10 mouse cellular contexts compared by ENCODE assay signal in the genomic region with DNA sequence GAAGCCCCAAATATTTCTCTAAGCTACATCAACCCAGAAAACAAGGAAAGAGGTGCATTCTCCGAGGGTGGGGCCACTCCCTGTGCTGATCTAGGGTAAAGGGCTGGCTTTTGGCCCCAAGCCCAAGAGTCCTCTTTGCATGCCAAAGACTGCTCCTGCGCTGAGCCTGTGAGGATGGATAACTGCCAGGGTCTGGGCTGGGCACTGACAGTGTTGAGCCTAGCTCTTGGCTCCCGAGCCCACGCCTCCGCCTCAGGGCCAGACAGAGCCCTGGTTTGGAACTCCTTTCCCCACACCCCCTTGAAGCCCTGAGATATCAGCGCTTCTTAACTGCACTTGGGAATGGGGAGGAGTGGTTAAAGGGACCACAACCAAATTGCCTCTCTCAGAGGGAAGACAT. TPM values are rescaled to one million over a fixed set of nuclear protein-coding genes. Genes with fewer than 3 reads are reported as not detected.
DNase-seq lines count a peak whose midpoint lies in the region; ATAC-seq lines count a peak whose summit lies in the region.
"Had no signal": no experiment of that assay in that cellular context is flagged by ENCODE, and none has a peak within 500 bp of the region (broad histone marks: within the 10 kb centered on the region; RNA-seq: fewer than 3 reads in every experiment).

No protein-coding gene starts in this region.

- no peaks in the 10 kb centered on the region for H3K36me3 ChIP-seq in kidney, embryonic 16.5 days (ENCODE audit: insufficient read depth, low read length)
- H3K36me3 ChIP-seq in hindbrain, embryonic 16.5 days (ENCODE audit: control insufficient read depth, insufficient read depth, low read length), result no peaks in the 10 kb centered on the region
- H3K36me3 ChIP-seq in midbrain, embryonic 16.5 days (ENCODE audit: control insufficient read depth, insufficient read depth, low read length), result no peaks in the 10 kb centered on the region
- no peaks in the 10 kb centered on the region for H3K36me3 ChIP-seq in liver, embryonic 12.5 days
- H3K36me3 ChIP-seq: G1E had no signal

- peaks cover 6% of the 10 kb centered on the region; the same call in 1 of the 2 replicates for H3K9me3 ChIP-seq in kidney, embryonic 16.5 days (ENCODE audit: low read length)
- H3K9me3 ChIP-seq in hindbrain, embryonic 16.5 days (ENCODE audit: control insufficient read depth, low read length), result no peaks in the 10 kb centered on the region
- no peaks in the 10 kb centered on the region for H3K9me3 ChIP-seq in midbrain, embryonic 16.5 days (replicated peaks; ENCODE audit: control insufficient read depth, low read length, poor library complexity, severe bottlenecking)
- 0 out of 2 replicates have a peak, but pooled peaks cover 4% of the 10 kb centered on the region for H3K9me3 ChIP-seq in liver, embryonic 12.5 days (replicated peaks)

- DNase-seq in kidney, adult 18-20 months, result peak; percentile 40
- peak; percentile 53 to 83 for DNase-seq in adrenal gland, adult (ENCODE audit: inconsistent age in 2 of 2, low spot score in 1 of 2)
- peak; percentile 66 for DNase-seq in fat pad, adult 2 months (ENCODE audit: extremely low read depth, low read depth, low spot score)
- no peak for DNase-seq in spleen, postnatal 10 days (ENCODE audit: low spot score in 2 of 2)

- H3K4me3 ChIP-seq in kidney, embryonic 16.5 days (ENCODE audit: low read length), result no peak overlapping the region
- H3K4me3 ChIP-seq in hindbrain, embryonic 16.5 days (ENCODE audit: low read length), result no peak overlapping the region
- no peak overlapping the region for H3K4me3 ChIP-seq in midbrain, embryonic 16.5 days (ENCODE audit: low read depth, low read length)
- H3K4me3 ChIP-seq in liver, embryonic 12.5 days, result no peak overlapping the region

- H3K4me2 ChIP-seq in kidney, embryonic 16.5 days (replicated peaks; ENCODE audit: low read depth, low read length), result no peak overlapping the region
- no peak overlapping the region for H3K4me2 ChIP-seq in hindbrain, embryonic 16.5 days (ENCODE audit: low read length)
- H3K4me2 ChIP-seq in midbrain, embryonic 16.5 days (ENCODE audit: low read length), result no peak overlapping the region
- no peak overlapping the region for H3K4me2 ChIP-seq in liver, embryonic 12.5 days

- WGBS in kidney, embryonic 16.5 days, result 77% methylated on average over 6 of the region's 6 CpGs
- 49% methylated on average over 6 of the region's 6 CpGs for WGBS in hindbrain, embryonic 16.5 days
- 61% methylated on average over 6 of the region's 6 CpGs for WGBS in midbrain, embryonic 16.5 days
- WGBS in liver, embryonic 12.5 days (ENCODE audit: insufficient replicate concordance), result 65% methylated on average over 6 of the region's 6 CpGs

- no peak overlapping the region for H3K27ac ChIP-seq in kidney, embryonic 16.5 days (ENCODE audit: low read length)
- no peak overlapping the region for H3K27ac ChIP-seq in hindbrain, embryonic 16.5 days (ENCODE audit: low read depth, low read length)
- H3K27ac ChIP-seq in midbrain, embryonic 16.5 days (ENCODE audit: low read length), result no peak overlapping the region
- no peak overlapping the region for H3K27ac ChIP-seq in liver, embryonic 12.5 days

- no peaks in the 10 kb centered on the region for H3K4me1 ChIP-seq in kidney, embryonic 16.5 days (ENCODE audit: insufficient read depth, low read length)
- peaks cover 2% of the 10 kb centered on the region; the same call in 1 of the 2 replicates for H3K4me1 ChIP-seq in hindbrain, embryonic 16.5 days (ENCODE audit: control insufficient read depth, insufficient read depth, low read depth, low read length)
- H3K4me1 ChIP-seq in midbrain, embryonic 16.5 days (ENCODE audit: control insufficient read depth, insufficient read depth, low read length), result peaks cover 9% of the 10 kb centered on the region; the same call in 1 of the 2 replicates
- no peaks in the 10 kb centered on the region for H3K4me1 ChIP-seq in liver, embryonic 12.5 days

- no peak for ATAC-seq in kidney, embryonic 16.5 days (ENCODE audit: low FRiP score, low TSS enrichment)
- ATAC-seq in hindbrain, embryonic 16.5 days, result peak; percentile 80
- ATAC-seq in midbrain, embryonic 16.5 days, result 0 out of 2 replicates have a peak, but pooled peaks have one; percentile 25
- no peak for ATAC-seq in liver, embryonic 12.5 days

- H3K27me3 ChIP-seq in kidney, embryonic 16.5 days (ENCODE audit: insufficient read depth, low read length), result no peaks in the 10 kb centered on the region
- H3K27me3 ChIP-seq in hindbrain, embryonic 16.5 days (replicated peaks; ENCODE audit: control insufficient read depth, insufficient read depth, low read length), result no peaks in the 10 kb centered on the region
- no peaks in the 10 kb centered on the region for H3K27me3 ChIP-seq in midbrain, embryonic 16.5 days (ENCODE audit: control insufficient read depth, insufficient read depth, low read depth, low read length)
- peaks cover 13% of the 10 kb centered on the region for H3K27me3 ChIP-seq in liver, embryonic 12.5 days (replicated peaks)

- no peak overlapping the region for H3K9ac ChIP-seq in kidney, embryonic 16.5 days (replicated peaks; ENCODE audit: low read length)
- H3K9ac ChIP-seq in hindbrain, embryonic 16.5 days (ENCODE audit: low read depth, low read length), result no peak overlapping the region
- H3K9ac ChIP-seq in midbrain, embryonic 16.5 days (ENCODE audit: low read depth, low read length), result no peak overlapping the region
- no peak overlapping the region for H3K9ac ChIP-seq in liver, embryonic 12.5 days

RNA-seq across cellular contexts. Expression of a gene that starts 28.8 kb away (rescaled TPM):
- polyA plus RNA-seq in kidney, embryonic 16.5 days (2015; fragmentation: Nextera tagmentation; extraction: Ambion mirVana), result not detected in 2 replicates
- not detected in 2 replicates for polyA plus RNA-seq in hindbrain, embryonic 16.5 days (2015; fragmentation: Nextera tagmentation; extraction: Ambion mirVana)
- polyA plus RNA-seq in midbrain, embryonic 16.5 days (2015; fragmentation: Nextera tagmentation; extraction: Ambion mirVana), result not detected in 2 replicates
- polyA plus RNA-seq in liver, embryonic 12.5 days (2016; fragmentation: Nextera tagmentation; extraction: Ambion mirVana), result not detected in 2 replicates
- polyA plus RNA-seq: G1E; liver, embryonic 16.5 days had no signal

Comparison
In these comparisons a context has a peak if more than half of its experiments do, and no peak if none do; other contexts are left out.
1. DNase-seq: peak in kidney, adult 18-20 months (single experiment), adrenal gland, adult (2 of 2) and fat pad, adult 2 months (single experiment); none in spleen, postnatal 10 days (0 of 2).
2. ATAC-seq: peak in hindbrain, embryonic 16.5 days (single experiment) and midbrain, embryonic 16.5 days (single experiment); none in kidney, embryonic 16.5 days (single experiment) and liver, embryonic 12.5 days (single experiment).